Mouse (Mus musculus): ENCODE results near the gene Lrrc56.

- no peak for TF ChIP-seq CTCF (conservative IDR thresholded peaks at IDR 0.05 in 1 of 2, IDR thresholded peaks at IDR 0.05 in 1 of 2; ENCODE audit: low read depth in 2 of 2, low read length in 2 of 2)
- no peak for TF ChIP-seq POLR2A (IDR thresholded peaks at IDR 0.05; ENCODE audit: low read depth, low read length)
These were observed 5.8 kb upstream of the Lrrc56 start for GRCm38 (mm10) chr7:141188194-141188593.

All from CH12.LX (cell line).